Mouse (Mus musculus) cerebellum, postnatal 14 days (tissue): ENCODE results near the gene Snx21.

Experiments
- DNase-seq, 2 experiments: peaks; one replicate each; pipeline ENCODE4 v3.0.0; 2021; ENCODE audit warnings: mixed read lengths in 2 of 2

Snx21 gene

DNA sequence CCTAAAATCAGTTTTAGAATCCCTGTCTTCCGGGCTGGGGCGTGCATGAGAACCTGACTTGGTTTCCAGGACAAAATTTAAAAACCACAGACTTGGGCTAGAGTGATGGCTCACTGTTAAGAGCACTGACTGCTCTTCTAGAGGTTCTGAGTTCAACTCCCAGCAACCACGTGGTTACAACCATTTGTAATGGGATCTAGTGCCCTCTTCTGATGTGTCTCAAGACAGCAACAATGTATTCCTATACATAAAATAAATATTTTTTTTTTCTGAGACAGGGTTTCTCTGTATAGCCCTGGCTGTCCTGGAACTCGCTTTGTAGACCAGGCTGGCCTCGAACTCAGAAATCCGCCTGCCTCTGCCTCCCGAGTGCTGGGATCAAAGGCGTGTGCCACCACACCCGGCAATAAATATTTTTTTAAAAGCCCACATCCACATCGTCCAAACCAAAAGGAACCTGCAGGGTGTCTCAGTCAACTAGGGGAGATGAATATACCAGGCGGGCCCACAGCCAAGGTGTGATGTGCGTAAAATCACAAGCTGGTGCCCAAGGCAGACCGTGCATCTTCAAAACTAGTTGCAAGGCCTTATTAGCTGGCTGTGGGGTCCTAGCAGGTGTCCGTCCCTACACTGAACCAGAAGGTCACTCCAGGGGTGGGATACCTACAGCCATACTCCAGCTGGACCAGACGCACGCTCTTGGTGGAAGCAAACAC is 46.6 kb downstream of the Snx21 start:
- peak; percentile 59 to 73 for DNase-seq

DNA sequence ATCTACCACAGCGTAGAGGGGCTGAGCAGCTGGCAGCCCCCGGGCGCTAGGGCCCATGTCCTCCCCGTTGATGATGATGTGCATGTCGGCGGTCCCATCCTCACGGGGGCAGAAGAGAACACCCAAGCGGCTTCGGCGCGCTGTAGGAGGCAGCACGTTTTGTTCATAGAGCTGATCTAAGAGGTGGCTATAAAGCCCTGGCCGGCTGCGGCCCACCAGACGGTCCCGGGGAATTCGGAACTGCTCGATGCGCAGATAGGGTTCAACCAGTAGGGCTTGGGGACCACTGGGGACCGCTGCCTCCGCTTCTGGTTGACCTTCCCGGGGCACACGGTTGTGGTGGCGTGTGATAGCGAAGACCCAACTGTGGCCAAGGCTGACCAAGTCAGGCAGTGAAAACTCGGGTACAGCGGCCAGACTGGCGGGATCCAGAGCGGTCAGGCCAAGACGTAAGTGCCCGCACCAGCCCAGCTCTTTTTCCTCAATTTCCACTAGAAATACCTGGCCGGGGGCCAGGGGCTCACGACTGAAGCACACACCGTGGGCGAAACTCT is 47.2 kb downstream of the Snx21 start, which contains the start of gene Ctsa:
TSS of gene Ctsa (plus strand) at position 126 of the 554 bp plus-strand sequence.
- peak; percentile 77 to 80 for DNase-seq

DNA sequence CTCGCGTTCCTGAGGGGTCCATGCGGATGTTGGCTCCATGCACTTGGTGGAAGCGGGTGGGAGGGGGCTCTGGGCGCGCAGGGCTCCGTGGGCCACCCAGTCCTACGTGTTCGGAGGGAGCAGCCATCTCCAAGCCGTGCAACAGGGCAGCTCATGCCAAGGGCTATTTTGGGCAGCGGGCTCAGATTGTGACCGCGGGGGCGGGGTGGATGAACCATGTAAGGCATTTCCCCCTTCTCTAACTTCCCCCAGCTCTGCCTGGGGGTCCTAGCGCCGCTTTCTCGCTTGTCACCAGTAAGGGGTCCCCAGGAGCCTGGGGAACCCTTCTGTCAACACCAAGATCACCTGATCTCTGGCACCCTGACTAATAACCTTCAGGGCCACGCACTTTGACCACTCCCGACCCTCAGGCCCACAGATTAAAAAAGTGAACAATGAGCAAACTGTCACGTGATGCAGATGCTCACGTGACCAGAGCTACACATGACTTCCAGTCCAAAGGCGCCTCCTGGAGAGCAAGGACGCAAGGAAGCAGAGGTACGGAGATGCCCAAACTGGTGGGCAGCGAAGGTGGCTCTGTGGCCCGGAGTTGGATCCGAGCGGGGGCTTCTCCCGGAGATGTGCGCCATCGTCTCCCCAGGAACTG is 47.8 kb downstream of the Snx21 start, which contains the start of gene Neurl2:
TSS of gene Neurl2 (minus strand) at position 143 of the 646 bp plus-strand sequence.
- peak; percentile 93 for DNase-seq

DNA sequence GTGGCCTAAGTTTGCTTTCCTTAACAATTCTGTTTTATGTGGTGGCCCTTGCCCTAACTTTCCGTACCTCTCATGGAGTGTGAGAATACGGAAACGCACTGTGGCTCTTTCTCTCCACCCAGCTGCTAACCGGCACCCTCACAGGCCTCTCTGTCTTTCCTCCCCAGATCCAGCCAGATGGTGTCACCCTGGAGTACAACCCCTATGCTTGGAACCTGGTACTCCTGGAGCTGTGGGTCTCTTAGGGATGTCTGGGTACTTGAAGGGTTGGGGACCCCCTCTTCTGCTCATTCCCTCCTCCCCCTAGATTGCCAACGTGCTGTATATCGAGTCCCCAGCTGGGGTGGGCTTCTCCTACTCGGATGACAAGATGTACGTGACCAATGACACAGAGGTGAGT is 48.9 kb downstream of the Snx21 start:
- peak in 1 of 2 experiments; percentile 40 for DNase-seq

DNA sequence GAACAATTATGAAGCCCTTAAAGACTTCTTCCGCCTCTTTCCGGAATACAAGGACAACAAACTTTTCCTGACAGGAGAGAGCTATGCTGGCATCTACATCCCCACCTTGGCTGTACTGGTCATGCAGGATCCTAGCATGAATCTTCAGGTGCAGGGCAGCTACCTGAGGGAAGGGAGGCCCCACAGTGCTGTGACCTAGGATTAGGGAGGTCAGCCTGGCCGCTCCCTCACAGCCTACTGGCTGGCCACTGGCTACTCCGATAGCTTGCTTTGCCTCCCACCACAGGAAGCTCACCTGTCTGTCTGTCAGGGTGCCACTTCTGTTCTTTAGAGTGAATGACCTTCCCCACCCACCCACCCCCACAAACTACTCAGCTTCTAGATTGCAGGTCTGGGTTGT is 49.5 kb downstream of the Snx21 start:
- DNase-seq: no peak
